Mouse (Mus musculus): Measurements from ENCODE around the gene Pygm.

- peak; percentile 3; the same call in 1 of the 2 replicates for TF ChIP-seq CTCF (IDR thresholded peaks at IDR 0.05; ENCODE audit: low read depth)
- peak; percentile 47 for TF ChIP-seq EP300 (optimal IDR thresholded peaks at IDR 0.05)
Observed at GRCm38 (mm10) chr19:6363411-6364240, 20.6 kb upstream of the Pygm start, which contains the start of gene Sf1.

Measured in stomach, postnatal 0 days (tissue).